Mouse (Mus musculus) frontal cortex, postnatal 25 days (tissue): ENCODE results near the gene Olfr722.
"Not testable (repeated sequence)": the region's sequence is repeated elsewhere in the genome, so short reads cannot be mapped to it uniquely, and the experiment has no call there.

Experiments used
- DNase-seq, 2 experiments: peaks; one replicate each; pipeline ENCODE4 v3.0.0; 2022; ENCODE audit warnings: low spot score in 2 of 2

Gene Olfr722

DNA sequence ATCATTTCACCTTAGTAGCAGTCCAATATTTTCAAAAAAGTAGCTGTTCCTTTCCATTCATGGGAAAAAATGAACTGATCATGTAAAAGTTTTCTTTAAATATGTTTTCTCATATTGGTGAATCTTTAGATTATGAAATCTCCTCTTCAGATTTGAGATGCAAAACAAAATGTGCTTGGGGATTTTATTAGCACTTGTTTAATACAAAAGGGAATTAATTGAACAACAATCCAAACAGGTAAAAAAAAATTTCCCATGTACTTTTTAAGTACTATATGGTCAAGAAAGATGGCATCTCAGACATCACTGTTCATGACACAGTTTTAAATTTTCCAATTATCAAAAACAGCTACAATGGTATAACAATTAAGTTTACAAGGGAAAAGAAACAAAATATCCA lies at the start of gene Olfr722:
Gene Olfr722, minus strand, starts transcription at position 101 of the 400 bp plus-strand sequence.
- no peak for DNase-seq

GRCm38 (mm10) chr14:49931687-49932086 lies 29.9 kb upstream of the Olfr722 start, which contains the start of gene Olfr723:
Gene Olfr723 (minus strand): TSS chr14:49931787.
- not testable (repeated sequence) for DNase-seq

GRCm38 (mm10) chr14:49860387-49860786 lies 41.4 kb downstream of the Olfr722 start:
- DNase-seq: no peak
